Mouse (Mus musculus): Measurements from ENCODE around the gene Aurka.

The Aurka gene

GRCm38 (mm10) chr2:172338206-172338942 lies 32.0 kb downstream of the Aurka start:
- no peak for DNase-seq (ENCODE audit: low read depth, low spot score)

- peak; percentile 50 for DNase-seq (ENCODE audit: low read depth, low spot score)
Measured at GRCm38 (mm10) chr2:172329179-172329578, 41.2 kb downstream of the Aurka start.

- DNase-seq (ENCODE audit: low read depth, low spot score), result no peak
Measured at GRCm38 (mm10) chr2:172328248-172328647, 42.1 kb downstream of the Aurka start.

- DNase-seq (ENCODE audit: low read depth, low spot score), result peak; percentile 6
Measured at GRCm38 (mm10) chr2:172320878-172321277, 49.5 kb downstream of the Aurka start.

- DNase-seq (ENCODE audit: low read depth, low spot score), result no peak
Measured at GRCm38 (mm10) chr2:172311731-172312130, 58.6 kb downstream of the Aurka start.

- DNase-seq (ENCODE audit: low read depth, low spot score), result no peak
Measured at GRCm38 (mm10) chr2:172306544-172306943, 63.8 kb downstream of the Aurka start.

Measured in A20 (cell line).